Mouse (Mus musculus) urinary bladder, adult 18-20 months (tissue): ENCODE results near the gene Rps6ka5.
A peak's percentile ranks its signal among the peaks of the same experiment; 100 is the strongest.

Experiments
- DNase-seq, 2 experiments: peaks; one replicate each; pipeline ENCODE4 v3.0.0; 2022; ENCODE audit warnings: low spot score in 2 of 2, mixed read lengths in 2 of 2

Rps6ka5 gene

DNA sequence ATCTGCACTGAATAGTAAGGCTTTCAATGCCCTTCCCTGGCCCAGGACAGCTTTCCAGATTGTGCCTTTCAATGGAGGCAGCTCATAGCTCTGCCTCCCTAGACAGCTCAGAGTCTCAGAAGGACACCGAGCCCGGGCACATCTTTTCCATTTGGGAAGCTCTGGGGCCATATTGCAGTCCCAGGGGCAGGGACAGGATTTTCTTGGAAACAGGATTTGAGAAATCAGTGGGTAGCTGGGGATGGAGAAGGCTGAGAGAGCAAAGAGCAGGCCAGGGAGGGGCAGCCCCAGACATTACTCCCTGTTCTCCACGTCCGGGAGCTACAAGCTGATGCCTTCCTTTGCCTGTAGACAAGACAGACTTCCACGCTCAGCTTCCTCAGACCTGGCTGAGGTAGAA lies 197.1 kb downstream of the Rps6ka5 start:
- no peak for DNase-seq

DNA sequence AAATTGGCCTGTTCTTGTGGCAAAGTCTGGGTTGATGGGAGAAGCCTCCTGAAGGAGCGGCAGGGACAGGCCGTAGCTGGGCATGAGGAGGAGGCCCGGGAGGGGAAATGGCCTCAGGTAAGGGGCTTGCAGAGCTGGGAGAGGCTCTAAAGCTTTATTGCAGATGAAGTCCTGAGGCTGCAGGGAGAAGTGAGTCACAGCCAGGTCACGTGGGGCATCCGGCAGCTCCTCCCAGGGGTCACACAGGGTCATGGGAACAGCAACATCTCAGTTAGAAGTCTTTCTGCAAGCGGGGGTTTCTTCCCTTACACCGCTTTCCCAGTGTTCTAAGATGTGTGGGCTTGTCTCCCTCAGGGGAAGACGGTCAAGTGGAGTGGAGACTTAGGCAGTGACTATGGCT lies 197.6 kb downstream of the Rps6ka5 start:
- peak; percentile 50 to 55 for DNase-seq

DNA sequence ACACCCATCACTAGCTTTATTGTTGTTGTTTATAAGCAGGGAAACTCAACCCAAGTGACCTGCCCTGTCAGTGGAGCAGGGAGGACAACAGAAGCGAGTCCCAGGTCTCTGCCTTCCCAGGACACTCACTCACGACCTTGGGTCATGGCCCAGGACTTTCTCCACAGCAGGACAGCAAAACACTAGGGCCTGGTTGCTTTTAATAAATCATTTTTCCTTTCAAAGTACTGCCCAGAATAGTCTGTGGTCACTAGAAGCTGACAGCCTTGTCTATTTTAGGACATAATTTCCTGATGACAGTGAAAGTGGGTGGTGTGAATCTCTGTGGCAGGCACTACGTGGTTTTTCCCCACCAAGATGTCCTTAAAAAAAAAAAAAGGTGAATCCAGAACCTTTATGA lies 198.5 kb downstream of the Rps6ka5 start:
- no peak for DNase-seq

DNA sequence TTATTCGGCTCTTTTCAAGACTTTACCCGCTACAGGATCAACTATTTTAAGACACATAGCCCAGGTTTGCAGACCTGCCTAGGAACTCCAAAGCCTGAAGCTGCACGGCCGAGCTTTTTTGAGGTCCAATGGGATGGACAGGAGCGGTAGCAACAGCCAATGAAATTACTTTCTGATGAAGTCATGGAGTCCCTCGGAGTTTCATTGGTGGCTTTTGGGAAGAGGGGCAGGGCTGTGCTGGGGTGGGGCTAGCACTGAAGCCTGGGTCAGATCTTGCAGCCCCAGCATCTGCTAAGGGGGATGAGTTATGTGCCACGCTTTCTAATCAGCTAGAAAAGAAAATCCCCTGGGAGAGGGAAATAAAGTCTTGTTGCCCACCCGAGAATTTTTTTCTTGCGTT lies 199.0 kb downstream of the Rps6ka5 start:
- peak in 1 of 2 experiments; percentile 36 for DNase-seq

DNA sequence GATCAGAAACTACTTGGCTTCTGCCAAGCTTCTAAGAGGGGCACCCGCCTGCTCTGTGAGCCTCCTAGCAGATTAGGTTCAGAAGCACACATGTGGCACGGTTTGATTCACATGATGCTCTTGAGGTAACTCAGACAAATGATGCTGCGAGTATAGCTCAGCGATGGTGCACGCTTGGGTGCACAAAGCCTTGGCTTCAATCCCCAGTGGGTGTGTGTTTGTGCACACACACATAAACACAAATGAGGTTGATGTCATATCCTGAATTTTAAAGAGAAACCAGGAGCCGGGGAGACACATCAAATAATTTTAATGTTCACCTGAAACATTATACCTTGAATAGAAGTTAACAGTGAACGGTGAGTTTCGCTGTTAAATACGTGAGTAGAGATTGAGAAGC lies 199.5 kb downstream of the Rps6ka5 start:
- DNase-seq, result no peak

DNA sequence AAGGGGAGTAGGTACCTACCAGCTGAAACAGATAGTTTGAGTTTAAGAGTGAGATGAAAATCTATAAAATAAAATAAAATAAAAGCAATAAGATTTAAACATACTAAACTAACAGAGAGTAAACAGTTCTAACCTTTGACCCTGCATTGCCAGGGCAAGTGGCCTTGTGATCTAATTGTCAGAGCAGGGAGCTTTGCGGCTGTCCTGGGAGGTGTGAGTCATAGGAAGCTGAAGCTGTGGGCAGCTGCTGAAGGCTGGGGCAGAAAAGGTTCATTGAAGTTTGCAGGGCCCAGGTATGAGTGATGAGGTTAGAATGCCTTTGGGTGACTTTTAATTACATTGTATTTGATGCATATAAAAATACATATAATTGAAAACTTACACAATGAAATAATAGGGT lies 200.8 kb downstream of the Rps6ka5 start:
- DNase-seq, result no peak

DNA sequence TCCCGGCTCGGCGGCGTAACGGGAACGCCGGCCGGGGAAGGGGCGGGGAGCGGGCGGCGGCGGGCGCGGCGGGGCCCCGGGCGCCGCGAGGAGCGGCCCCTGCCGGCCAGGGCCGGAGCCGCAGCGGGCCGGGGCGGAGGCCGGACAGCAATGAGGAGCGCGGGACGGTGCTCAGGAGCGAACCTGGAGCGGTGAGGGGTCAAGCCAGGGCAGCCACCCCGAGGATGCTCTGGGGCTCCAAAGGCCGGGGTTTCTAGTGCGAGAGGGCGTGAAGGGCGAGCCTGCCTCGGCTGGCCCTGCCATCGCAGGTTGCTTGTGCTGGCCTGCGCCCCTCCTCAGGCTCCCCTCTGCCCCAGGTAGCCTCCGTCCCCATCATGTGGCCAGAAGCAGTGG lies 206.0 kb downstream of the Rps6ka5 start, which contains the start of gene Ttc7b:
TSS of gene Ttc7b (minus strand) at position 33 of the 393 bp plus-strand sequence.
- DNase-seq, result peak; percentile 35 to 47

DNA sequence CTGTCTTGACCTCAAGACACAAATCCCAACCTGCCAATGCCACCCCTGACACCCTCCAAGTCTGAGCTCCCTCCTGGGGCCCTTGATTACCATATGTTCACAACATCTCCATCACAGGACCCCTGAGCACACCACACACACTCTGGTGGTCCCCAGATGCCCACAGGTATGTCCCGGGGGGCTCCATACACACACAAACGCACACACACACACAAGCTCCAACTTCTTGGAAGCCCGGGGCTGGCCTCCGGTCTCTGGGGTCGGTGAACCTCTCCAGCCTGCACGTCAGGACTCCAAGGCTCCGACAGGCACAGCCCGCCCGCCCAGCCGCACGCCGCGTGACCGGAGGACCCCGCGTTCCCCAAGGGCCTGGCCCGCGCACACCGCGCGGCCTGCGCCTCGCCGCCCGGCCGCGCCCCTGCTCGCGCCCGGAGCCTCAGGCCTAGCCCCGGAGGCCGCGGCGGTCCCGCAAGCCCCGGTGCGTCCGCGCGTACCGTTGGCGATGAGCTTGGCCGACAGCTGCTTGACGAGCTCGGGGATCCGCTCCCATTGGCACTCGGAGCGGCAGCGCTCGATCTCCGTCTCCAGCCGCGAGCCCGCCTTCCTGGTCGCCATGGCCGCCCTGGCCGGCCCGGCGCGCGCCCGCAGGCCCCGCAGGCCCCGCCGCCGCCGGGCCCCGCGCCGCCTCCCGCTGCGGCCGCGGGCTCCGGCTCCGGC lies 206.5 kb downstream of the Rps6ka5 start:
- DNase-seq, result peak; percentile 24 to 65

DNA sequence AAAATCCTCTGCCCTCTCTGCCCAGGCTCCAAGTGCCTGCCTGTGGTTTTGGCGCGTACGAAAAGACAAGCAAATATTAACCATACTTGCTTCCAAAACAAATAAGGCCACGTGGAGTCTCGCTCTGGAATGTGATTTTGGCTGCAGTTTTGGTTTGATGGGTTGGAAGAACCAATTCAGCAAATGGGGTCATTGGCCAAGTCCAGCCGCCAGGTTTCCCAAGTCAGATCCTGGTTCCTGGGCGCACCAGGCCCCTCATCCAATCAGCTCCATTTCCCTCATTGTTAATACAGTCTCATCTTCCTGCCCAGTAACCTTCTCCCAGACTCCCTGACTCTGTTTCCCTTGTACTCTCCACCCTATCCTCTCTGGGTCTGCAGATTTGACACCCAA lies 207.1 kb downstream of the Rps6ka5 start:
- no peak for DNase-seq

DNA sequence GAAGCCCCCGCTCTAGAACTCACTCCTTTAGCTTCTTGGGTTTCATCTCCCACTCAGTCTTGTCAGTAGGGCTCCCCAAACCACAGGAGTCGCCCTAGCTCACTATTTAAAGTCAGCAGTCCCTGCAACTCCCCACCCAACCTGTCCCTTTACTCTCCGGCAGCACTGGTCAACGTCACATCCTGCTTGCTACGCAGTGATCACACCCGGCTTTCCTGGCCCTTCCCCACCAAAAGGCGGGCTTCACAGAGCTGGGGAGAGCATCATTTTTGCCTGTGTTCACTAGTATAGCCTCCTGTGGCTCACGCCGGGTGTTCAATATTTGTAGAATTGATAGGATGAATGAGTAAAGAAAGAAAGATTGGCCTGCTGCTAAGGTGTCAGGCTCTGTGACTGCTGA lies 209.4 kb downstream of the Rps6ka5 start:
- no peak for DNase-seq

DNA sequence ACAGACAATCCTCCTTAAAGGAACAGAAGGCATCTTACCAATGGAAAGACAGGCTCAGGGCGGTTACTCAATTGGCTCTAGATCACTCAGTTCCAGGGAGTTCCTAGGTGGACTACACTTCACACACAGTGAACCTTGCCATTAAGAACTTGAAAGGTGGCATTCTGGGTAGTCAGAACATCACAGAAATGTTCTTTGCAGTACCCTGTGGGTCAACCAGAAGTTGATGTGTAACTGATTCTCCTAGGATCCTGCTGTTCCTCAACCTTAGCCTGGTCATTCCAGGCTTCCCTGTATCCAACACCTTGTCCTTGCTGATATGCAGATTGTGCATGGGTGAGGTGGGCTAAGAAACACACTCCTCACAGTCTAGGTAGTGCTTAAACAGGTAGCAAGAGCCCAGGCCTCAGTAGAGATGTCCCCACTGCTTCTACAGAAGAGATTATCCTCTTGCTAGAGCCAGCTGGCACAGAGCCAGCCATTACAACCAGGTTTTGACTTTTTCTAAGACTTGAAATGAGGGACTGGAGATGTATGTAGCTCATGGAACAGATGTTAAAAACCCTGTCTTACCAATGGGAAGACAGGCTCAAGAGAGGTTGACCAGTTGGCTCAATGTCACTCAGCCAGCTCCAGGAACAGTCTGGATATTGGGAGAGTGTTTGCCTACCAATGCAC lies 210.5 kb downstream of the Rps6ka5 start:
- no peak for DNase-seq

DNA sequence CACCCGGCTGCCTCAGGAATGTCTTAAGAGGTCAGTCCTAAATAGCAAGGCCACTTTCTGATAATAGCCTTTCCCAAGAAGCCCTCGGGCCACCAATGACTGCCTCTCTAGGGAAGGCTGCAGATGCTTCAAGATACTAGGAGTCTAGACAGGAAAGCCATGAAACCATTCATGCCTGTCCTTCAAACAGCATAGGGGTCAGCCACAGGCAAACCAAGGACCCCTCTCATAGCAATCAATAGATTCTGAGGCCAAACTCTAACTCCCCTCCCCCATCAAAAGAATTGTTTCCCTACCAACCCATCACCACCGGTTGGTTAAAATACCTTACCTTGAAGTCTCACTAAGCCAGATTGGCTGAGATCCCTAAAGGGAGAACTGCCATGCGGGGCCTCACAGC lies 211.3 kb downstream of the Rps6ka5 start:
- DNase-seq, result no peak

DNA sequence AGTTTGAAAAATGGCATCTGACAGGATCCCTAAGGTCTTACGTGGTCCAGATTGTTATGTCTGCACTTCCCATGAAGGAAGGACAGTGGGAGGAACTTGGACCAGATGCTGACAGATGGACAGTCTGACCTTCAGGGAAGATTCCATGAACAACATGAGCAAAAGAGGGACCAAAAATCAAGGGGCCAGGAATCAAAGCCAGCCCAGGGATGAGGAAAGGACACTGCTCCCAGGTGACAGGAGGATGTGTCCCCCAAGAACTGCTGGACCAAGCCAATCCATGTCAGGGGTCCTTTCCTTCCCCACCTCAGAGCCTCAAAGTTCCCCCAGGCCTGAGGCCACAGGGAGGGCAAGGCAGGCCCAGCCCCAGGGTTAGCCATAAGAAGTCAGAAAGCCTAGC lies 212.2 kb downstream of the Rps6ka5 start:
- no peak for DNase-seq

DNA sequence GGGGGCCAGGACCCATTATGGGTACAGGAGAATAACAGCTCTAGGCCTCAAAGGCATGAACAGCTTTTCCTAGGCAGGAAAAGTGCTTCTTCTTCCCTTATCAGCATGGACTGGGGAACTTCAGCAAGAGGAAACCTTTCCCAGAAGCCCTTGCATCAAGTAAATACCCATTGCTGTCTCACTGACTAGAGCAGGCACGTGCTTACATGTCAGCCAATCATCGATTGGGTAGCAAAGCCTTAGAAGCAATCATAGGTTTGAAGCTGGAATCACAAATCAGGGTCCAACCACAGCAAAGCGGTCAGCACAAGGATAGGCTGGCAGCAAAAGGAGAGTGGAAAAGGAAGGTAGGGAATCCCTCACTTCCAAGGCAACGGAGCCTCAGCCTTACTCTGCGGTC lies 213.7 kb downstream of the Rps6ka5 start:
- DNase-seq, result no peak

DNA sequence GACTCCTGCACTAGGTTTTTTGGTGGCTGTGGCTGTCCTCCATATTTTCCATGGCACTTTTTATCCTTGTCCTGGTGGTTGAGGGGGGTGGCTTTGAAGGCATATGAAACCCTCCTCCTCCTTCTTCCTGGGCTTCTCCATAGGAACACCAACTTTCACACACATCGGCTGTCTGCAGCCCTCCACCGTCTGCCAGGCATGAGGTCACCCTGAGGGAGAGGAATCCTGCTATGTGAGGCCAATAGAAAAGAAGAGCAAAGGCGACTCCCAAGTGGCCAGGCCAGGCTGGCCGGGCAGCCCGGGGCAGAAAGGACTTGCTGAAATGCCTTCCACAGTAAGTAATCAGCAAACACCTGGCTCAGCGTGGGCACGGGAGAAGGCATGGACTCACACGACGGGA lies 214.1 kb downstream of the Rps6ka5 start:
- DNase-seq, result no peak

DNA sequence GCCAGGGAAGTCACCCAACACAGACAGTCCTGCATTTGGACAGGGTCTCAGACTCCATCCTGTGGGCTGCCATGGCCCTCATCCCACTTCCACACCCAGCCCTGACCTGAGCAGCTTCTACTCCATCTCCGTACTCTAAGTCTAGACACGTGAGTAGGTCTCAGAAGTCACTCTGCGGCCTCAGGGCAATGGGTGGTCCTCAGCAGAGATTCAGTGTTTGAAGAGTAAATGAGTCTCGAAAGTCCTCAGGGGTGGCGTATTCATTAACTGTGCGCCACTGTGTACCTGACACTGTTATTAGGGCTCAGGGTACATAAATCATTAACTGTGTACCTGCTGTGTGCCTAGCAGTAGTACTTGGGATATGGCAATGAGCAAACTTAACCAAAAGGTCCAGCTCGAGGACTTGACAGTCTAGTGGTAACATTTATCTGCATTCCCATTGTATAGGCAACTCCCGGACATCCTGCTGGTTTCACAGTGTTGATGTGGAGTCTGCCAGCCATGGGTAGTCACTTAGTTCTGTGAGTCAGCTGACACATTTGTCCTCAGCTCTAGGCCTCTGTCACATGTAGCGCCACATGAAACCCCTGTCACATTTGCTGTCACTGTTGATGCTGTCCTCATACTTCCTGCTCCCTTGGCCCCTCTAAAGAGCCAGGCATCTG lies 217.0 kb downstream of the Rps6ka5 start:
- DNase-seq, result no peak

DNA sequence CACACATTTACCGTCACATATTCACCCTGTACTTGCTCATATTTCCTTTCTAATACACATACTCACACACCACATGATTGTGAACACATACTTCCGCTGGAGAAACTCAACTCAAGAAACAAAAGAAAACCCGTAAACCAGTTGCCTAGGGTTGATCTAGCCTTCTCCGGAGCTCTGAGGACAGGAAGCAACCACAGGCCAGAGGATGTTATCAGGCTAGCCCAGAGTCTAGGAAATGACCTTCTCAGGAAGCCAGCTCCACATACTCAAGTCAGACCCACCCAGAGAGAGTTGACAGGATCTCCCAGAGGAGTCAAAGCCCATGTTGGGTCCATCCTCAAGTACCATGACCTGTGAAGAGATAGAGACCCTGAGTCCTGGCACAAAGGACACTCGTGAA lies 218.1 kb downstream of the Rps6ka5 start:
- DNase-seq, result no peak

DNA sequence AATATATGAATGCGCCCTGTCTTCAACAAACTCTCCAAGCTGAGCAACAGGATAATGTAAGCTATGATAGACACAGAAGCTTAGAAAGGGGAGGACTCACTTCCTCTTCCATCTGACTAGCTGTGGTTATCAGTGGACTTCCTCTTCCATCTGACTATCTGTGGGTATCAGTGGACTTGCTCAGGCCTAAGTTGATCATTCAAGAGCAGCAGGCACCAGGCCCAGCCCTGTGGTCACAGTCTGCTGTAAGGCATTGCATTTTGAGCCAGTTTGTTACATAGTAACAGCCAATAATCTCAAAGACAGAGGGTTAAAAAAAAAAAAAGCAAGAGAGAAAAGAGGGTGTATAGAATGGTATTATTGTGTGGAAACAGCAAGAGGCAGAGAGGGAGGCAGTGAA lies 221.3 kb downstream of the Rps6ka5 start:
- DNase-seq, result no peak

DNA sequence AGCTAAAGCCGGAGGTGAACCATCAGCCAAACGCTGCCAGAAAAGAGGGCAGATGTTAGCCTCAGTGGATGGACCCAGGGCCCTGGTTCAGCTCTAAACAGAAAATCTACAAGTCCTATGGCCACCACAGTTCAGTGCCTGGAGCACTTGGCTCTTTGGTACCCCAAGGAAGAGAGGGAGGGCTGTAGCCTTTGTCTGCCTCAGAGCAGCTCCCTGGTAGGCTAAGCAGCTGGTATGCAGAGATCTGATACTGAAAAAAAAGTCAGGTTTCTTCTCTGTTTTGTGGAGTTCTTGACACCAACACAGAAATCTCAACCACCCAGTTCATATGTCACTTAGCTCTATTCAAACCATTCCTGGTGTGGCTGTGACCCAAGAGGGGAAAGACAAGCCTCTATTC lies 222.2 kb downstream of the Rps6ka5 start:
- no peak for DNase-seq

DNA sequence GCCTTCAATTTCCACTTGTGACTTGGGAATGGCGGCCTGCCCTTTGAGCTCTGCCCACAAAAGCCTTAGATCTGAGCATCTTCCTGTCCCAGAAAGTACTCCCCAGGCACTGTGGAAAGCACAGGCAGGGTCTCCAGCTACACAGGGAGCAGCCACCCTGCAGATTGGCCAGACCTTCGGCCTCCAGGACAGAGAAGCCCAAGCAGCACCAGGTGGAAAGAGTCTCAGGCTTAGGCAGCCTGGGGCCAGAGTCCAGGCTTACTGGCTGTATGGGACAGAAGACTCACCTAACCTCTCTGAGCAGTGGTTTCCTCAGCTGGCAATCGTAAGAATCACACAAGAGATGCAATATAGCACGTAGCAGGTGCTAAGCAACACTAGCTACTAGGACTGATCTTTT lies 223.1 kb downstream of the Rps6ka5 start:
- no peak for DNase-seq

DNA sequence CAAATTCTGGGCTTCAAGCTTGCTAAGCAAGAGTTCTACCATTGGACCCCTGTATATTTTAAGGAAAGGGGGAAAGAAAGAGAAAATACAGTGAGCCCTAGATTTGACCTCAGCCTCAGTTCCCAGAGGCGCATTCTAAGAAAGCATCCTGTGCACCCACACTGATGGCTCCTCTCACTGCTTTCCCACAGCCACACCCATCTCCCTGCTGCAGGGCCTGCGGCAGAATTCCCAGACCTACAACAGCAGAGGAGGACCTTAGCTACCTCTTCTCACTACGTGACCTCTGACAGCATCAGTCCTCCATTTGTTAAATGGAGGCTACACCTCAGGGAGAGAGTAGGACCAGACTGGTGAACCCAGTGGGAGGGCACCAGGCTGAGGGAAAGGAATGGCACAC lies 224.2 kb downstream of the Rps6ka5 start:
- no peak for DNase-seq

DNA sequence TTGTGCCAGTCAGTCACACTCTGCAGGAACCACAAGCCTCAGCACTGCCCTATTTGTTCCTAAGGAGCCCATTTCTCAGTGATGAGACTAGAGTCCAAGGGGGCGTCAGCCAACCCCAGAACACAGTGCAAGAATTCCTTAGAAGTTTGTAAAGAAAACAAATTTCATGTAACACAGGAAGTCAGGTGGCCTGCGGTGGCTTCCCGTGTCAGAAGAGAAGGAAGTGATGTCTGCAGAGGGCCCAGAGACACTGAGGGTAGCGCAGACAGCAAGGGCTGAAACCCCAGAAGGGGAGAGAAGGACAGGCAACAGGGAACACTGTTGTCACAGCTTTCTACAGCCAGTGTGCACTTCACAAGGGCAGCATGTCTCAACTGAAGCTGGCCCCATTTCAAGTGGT lies 225.5 kb downstream of the Rps6ka5 start:
- no peak for DNase-seq

DNA sequence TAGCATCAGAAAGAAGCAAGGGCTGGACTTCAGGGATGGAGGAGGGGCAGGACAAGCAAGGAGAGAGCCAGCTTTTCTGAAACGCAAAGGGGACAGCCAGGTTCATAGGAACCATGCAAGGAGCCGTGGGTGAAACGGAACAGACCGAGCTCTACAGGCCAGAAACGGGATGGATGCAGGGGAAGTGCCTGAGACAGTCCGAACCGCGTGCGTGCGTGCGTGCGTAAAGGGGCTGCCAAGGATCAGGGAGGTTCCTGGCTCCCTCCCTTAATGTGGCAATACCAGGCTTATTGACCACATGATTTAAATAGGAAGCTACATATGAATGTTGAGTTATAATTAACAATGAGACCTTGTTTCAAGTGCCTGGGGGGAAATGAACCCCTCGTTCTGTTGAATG lies 227.3 kb downstream of the Rps6ka5 start:
- DNase-seq, result no peak
